Mouse (Mus musculus) cerebellum, adult 9-10 months (tissue): ENCODE results near the gene Gm49387.

ENCODE experiments used
- DNase-seq: peaks from one replicate; pipeline ENCODE4 v3.0.0; 2022

Gene Gm49387

DNA sequence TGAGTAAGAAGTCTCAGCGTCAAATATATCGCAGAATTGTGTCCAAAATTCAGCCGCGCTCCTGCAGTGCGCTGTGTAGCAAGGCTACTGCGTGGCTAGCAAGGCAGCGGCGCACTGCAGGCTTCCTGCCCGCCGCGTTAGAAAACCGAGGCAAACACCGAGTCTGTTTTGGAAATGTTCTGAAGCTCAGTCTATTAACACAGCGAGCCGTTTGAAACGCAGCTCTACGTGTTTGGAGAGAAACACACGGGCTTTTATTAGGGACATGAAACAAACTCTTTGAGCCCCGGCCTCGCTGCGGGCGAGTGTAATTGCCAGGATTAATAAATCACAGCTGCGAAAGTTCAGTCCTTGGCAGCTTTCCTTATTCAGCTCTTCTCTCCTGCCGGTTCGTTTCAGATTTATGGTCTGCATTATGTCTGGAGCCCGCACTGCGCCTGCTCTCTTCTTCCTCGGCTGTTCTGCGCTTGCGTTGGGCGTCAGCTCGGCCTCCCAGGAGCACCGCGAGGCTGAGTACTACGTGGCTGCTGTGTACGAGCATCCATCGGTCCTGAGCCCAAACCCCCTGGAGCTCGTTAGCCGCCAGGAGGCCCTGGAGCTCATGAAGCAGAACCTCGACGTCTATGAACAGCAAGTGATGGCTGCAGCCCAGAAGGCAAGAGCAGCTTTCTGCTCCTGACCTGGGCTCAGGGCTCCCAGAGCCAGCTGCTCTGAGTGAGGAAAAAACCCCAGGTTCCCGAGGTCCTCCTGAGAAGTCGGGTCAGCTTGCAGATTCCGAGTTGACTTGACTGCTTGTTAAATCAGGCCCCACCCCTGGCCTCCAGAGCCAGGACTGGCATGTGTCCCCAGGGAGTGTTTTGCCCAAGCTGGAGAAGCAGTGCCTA lies 21.2 kb upstream of the Gm49387 start:
- DNase-seq, result peak; percentile 90

DNA sequence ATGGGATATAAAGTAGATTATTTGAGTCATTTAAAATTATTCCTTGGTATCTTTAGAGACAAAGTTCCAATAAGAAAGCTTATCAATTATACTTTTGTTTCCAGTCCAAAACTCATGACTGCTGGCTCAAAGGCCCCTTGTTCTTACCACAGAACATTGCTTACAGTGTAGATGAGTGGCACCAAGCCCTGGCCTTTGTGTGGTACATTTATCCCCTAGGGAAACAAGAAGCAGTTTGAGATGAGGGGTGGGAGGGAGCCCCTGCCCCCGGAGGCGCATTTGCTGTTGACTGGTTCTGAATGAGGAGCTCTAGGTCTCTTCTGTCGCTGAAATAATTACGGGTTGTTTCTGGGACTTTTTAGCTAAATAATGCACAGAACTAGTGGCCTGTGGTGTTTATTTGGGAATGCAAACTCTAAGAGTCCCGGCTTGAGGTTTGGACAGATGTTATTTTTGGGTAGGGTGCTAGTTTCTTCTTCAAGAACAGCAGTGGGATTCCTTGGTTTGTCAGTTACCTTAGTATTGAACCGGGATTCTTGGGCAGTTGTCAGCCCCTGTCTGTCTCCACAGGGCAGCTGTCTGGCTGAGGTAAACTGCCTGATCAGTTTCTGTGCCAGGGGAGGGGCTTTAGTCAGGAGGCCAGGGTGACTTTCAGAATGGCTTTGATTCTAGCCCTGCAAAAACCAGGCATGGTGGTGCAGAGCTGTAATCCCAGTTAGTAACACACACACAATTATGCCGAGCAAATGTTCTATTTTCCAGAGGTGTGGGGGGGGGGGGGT lies 19.8 kb upstream of the Gm49387 start:
- peak; percentile 53 for DNase-seq

DNA sequence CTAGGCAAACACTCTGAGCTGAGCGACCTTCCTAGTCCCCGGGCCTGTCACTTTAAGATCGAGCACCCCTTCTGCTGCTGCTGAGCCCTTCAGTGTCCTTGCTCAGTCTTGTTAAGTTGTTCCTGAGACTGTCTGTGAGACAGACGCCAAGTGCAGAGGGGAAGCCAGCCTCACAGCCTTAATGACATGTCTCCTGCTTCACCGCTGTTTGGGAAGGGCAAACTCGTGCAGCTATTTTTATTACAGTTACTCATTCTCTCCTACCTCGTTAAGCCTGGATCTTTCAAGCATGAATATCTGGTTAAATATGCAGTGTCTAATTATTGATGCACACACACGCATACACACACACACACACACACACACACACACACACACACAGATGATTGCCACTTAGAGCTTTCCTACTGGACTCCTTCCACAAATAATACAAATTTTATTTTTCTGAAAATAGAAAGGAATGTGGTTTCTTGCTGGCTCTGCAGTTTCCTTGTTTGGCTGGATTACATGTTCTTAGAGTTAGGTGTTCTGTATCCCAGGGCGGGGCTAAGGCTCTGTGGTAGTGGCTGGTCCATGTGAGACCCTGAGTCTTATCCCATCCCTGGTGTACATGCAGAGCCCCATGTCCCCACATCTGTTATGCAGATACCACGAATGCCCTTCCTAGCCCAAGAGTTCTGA lies 19.0 kb upstream of the Gm49387 start:
- DNase-seq, result no peak

DNA sequence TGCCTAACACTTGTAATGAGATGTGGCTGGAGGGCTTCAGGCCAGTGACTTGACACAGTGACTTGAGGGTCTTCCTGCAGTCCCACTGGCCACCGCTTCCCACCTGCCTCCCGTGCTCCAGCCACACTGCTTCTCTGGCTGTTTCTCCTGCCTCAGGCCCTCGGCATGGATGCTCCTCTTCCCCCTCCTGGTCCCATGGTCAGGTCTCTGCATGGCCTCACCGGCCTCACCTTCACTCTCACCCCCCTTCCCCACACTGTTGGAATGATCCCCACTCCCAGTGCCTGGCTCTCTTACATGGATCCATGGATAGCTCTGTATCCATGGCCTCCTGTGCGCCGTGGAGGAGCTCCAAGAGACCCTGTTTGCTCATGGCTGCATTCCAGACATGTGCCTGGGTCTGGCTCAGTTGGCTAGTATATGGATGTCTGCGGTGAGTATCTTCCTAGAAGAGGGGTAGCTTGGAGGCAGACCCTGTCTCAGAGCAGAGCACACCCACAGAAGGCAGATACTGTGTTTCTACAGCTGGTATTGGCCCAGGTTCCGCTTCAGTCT lies 17.5 kb upstream of the Gm49387 start:
- DNase-seq, result no peak

DNA sequence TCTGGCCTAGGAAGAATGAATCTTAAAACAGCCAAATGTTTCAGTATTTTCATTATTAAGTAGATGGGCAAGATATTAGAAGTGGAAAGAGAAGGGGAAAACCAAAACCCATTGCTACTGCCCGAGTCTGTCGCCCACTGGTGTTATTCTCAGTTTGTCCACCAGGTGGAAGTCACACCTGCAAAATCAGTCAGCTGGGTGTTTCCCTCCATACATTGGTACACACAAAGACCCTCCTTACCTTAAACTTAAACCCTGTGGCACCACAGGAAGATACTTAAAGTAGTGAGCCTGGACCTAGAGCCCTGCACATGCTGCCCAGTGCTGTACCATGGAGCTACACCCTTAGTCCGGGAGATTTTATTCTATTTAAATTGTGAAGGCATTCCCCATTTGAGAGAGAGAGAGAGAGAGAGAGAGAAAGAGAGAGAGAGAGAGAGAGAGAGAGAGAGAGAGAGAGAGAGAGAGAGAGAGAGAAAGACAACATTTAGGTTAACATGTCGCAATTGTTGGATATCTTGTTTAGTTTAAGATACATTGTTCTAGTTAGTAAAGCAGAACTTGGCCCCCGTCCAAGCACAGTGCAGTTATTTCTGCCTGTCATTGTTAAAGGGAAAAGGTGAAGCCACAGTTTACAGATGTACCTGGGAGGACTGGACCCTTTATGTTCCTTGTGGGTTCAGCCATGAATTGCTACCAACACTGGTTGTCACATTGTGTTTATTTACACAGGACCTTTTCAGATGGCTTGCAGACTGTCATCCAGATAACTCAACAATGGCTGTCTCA lies 16.4 kb upstream of the Gm49387 start:
- DNase-seq, result peak; percentile 85

DNA sequence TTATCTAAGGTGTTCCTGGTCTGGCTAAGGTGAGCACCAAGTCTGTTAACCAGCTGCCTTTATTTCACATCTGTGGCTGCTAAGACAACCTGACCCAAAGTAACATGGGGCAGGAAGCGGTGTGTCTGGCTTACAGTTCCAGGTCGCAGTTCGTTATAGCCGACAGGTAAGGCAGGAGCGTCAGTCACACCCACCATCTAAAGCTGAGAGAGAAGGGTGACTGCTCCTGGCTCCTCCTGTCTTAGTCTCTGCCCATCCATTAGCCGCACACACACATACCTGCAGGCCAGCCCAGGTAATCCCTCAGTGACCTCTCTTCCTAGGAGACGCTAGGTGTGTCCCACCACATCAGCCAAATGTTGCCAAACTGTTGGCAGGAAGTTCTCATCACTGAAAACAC lies 15.7 kb upstream of the Gm49387 start:
- DNase-seq, result no peak

DNA sequence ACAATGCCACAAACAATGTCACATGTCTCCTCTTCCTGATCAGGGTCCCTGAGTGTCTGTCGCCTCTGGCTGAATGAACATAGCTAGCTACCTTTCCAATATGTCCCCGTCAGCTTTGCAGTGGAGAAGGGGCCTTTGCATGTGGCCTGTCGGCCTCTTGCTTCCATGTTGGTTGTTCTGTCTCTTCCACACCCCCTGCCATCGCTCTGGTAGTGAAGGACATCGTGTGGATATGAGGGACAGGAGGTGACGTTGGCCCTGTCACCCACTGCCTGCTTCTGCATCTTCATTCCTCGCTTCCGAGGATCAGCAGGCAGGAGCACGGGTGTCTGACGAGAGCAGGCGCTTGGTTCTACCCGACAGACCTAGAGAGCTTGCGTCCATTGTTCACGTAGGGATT lies 14.7 kb upstream of the Gm49387 start:
- no peak for DNase-seq

DNA sequence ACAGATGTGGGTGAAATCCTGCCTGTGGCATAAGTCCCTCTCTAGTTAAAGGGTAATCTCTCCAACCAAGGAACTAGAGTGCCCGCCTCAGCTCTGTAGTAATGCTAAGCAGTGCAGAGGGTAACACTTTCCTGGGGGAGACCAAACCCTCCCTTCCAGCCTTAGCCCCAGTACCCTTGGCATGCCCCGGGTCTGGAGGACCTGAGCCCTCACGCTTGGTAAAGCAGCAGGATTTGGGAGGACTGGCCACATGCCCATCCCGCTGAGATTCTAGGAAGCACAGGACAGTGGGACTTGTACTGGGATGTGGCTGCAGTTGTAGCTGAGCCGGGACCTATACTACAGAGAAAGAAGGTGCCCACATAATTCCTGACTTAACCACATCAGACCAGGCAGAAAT lies 14.1 kb upstream of the Gm49387 start:
- DNase-seq, result no peak

DNA sequence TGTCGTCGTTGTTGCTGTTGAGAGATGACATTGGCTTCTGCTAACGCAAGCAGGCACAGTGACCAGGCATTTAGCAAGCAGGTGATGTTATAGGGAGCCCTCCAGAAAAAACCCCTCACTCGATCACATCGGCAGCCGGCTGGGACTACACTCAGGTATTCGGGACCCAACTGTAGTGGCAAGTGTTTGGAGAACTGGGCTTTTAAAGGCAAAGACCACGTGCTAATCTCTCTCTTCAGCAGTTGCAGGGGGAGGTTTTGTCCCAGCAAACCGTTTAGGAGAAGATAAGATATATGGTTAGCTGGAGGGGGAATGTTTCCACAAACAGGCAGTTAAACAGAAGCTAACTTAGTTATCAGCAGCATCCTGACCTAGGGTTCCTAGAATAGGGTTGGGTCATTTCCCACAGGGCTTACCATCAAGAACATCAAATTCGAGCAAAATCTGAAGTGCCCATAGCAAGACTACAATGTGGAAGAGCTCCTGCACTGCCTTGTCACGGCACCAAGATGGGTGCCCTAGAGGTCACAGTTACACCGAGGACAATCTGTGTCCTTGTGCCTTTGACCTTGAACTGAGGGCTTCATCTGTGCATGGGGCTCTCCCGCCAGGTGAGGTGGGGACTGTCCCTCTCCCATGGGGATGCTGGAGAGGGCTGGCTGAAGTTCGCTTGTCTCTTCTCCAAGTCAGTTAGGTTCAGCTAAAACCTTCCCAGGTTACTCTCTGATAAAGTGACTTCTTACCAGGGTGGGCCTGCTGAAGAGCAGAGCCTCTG lies 12.6 kb upstream of the Gm49387 start:
- DNase-seq, result no peak

DNA sequence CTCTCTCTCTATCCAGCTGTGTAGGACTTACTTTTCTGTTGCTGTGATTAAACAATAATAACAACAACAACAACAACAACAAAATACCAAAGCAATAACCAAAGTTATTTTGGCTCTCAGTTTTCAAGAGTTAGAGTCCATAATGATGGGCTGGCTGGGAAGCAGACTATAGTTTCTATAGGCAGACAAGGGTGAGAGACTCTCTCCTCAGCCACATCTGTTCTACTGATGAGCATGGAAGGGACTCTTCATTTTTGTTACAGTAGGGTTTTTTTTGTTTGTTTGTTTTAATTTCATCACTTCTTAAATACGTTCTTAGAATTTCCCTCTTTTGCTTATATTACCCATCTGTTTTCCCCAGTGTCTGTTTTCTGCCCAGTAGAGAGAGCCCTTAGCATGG lies 11.9 kb upstream of the Gm49387 start:
- no peak for DNase-seq

DNA sequence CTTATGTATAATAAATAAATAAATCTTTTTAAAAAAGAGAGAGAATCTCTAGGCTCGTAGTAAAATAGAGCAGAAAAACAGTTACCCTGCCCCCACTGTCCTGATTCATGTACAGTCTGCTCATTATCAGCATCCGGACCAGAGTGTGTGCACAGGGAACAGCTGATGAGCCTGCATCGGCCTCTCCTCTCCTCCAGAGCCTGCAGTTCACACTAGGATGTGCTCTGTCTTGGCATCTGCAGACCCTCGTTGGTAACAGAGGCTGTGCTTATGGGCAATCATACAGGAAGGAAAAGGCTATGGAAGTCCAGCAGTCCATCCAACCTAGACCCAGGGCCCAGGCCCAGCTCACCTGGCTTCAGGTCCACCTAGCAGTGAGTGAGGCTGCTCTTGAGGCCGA lies 11.4 kb upstream of the Gm49387 start:
- DNase-seq, result no peak

DNA sequence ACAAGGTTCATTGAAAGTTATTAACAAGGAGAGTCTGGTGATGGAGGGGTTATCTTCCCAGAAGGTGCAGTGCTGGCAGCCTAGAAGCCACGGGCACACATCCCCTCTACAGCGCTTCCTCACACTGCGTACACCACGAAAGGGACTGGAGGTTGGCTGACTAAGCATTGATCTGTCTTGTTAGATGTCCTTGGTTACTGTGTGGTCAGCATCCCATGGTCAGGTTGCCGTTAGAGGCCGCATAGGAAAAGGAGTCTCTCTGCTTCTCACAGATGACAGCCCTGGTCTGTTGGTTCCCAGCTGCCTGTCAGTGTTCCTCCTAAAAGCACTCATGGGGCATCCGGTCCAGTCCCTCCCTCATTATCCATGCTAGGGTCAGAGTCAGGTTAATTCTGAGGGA lies 10.5 kb upstream of the Gm49387 start:
- no peak for DNase-seq

DNA sequence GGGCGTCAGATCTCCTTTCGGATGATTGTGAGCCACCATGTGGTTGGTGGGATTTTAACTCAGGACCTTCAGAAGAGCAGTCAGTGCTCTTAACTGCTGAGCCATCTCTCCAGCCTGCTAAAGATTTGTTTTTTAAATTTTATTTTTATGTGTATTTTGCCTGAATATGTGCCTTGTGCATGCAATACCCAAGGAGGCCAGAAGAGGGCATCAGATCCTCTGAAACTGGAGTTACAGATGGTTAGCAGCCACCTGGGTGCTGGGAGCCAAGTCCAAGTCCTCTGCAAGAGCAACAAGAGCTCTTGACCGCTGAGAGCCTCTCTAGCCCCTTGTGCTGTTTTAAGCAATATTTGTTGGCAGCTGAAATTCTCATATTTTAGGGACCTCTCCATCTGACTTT lies 9.7 kb upstream of the Gm49387 start:
- DNase-seq, result no peak

DNA sequence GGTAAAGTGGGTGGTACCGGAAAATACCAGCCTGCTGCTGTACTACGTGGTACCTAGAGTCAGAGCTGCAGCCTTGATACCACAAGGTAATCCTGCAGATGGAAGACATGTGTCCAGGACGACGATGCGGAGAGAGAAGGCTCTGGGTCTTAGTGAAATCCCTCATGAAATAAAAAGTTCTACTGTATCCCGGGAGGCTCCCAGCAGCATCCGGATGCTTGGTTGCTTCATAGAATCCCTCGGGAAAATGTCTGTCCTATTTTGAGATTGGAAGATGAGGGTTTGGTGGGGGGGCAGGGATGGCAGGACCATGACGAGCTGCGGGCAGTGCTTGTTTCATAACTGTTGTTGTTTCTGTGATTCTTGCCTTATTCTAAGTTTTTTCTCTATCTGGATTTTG lies 7.3 kb upstream of the Gm49387 start:
- no peak for DNase-seq

DNA sequence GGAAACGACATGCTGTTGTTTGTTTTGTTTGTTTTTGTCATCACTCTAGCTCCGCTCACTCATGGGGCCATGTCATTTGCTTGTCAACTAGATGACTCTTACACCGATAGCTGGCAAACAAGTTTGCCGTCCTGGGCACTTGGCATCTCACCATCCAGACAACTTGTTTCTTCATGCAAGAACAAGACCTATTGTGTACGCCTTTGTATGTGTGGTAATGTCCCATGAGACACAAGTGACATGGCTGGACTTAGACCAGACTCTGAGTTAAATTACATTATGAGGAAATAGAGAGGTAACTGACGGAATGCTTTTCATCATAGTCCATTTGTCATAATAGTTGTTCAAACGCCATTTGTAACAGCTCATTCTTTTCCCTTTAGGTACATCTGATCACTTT lies 5.2 kb upstream of the Gm49387 start:
- DNase-seq, result no peak

DNA sequence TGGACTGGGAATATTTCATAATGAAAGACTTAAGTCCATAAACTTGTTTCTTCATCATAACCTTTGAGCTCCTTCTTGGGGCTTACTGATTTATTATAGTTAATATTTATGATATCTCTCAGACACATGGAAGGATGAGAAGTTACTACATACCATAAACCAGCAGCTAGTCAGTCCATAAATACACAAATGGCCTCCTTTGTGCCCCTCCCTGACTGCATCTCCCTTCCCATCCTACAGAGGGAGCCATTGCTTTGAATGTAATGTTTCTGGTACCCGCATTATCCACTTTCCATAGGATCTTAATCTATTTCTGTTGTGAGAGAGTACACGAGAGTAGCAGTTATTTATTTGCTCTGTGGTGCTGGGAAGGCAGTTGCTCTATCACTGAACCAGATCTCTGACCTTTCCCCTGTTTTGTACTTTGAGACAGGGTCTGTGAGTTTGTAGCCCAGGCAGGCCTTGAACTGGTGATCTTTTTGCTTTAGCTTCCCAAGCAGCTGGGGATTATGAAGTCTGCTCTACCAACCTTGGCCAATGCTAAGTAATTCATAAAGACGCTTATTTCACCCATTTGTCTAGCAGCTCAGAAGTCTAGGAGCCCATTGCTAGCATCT lies 4.4 kb upstream of the Gm49387 start:
- no peak for DNase-seq

DNA sequence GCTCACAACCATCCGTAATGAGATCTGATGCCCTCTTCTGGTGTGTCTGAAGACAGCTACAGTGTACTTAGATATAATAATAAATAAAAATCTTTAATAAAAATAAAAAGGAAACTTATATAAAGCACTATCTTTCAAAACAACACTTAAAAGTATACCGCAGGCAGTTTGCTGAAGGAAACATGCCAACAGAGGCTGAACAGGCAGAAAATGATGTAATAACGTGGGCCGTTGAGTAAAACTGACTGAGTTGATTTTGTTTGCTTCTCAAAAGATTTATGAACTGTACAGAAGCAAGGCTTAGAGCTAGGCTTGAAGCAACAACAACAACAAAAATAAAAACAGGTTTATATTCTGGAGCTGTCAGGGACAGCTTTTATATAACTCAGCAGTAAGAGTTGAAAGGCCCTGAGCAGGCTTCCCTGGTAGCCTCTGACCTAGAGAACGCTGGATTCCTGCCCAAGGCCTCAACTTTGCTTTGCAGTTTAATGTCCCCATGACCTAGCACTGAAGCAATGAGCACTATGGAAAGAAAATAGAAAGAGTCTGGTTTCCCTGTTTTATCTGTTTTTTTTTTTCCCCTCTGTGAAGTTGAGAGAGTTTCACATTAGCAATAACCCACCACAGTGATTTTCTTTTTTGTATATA lies 3.6 kb upstream of the Gm49387 start:
- DNase-seq, result no peak

DNA sequence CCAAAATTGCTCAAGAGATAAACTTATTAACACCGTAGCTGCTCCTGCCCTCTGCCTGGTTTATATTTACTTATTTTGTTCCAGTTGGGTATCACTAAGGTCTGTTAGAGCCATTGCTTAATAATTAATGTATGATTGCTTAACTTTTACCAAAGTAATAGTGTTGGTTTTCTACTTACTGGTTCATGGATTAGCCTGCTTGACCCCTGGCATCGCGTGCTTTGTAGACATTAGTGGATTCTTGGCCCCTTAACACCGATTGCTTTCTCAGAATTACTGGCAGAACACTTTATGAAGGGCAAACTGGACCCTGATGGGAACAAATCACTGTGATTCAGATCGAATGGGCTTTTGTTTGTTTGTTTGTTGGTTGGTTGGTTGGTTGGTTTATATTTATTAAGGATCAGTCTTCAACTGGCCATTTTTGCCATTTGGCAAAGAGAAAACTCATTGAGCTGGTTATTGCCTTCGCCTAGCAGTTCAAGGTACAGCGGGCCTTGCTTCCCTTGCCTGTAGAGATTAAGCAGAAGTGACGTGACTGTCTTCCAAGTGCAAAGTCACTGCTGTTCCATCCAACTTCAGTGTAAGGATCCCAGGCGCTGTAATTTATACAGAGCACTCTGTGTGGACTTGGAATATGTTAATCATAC lies 953 bp upstream of the Gm49387 start:
- no peak for DNase-seq

DNA sequence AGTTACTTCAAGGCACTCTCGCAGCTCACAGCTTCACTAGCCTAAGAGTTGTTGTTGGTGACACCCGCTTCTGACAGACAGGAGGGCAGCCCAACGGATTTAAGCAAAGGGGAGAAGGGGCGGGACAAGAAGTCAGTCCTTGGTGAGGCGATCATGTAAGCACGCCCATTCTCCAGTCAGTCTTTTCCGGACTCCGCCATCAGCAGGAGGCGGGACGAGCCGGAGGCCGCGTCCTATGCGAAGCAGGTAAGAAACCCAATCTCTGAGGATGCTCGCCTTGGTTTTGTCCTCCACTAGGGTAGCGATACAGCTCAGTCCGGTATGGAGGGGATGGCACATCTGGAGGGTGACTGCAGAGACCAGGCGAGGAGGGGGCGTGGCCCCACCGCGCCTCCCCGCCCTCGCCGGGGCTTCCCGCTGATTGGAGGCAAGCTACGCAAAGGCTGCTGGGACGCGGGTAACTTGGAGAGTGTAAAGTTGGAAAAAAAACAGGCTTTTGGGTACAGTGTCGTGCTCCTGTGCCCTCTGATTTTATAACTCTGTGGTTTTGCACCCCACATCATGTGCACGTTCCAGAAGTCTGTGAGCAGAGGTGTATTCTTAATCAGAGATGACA lies 320 bp upstream of the Gm49387 start, which contains the start of the genes Btd and Hacl1:
Gene Btd, plus strand, starts transcription at position 139 of the 616 bp plus-strand sequence.
Gene Hacl1, minus strand, starts transcription at position 397 of the 616 bp plus-strand sequence.
- peak; percentile 88 for DNase-seq

DNA sequence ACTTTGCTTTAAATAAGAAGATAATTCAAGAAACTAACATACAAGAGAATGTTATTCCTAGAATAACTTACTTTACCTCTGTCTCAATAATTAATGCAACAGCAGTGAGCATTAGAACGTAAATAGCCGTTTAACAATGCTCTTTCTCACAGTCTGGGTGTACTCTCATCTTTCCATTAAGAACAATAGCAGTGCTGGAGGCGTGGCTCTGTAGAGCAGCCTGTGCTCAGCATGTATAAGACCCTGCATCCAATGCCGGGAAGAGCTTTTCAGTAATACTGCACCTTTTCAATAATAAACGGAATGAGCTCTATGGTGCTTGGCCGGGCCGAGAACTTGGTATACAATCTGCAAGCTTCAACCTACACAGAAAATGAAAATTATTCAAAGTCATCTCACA lies 10.0 kb downstream of the Gm49387 start:
- no peak for DNase-seq
